Mouse (Mus musculus) hindbrain, embryonic 11.5 days (tissue): ENCODE measurements around the gene Scnn1a. TPM values are rescaled to one million over a fixed set of nuclear protein-coding genes. Genes with fewer than 3 reads are reported as not detected.
"Not testable (repeated sequence)": the region's sequence is repeated elsewhere in the genome, so short reads cannot be mapped to it uniquely, and the experiment has no call there.

ENCODE experiments used
- ATAC-seq: fragments of 200-750 bp; cut with Nextera tagmentation; 2 replicates; pipeline ENCODE4 v1.8.0; 2017; ENCODE audit warnings: mild to moderate bottlenecking, moderate TSS enrichment, moderate library complexity; ENCODE audit not compliant: low FRiP score
- DNase-seq: peaks from one replicate; pipeline ENCODE4 v3.0.0-alpha.2; 2015; ENCODE audit warnings: low spot score
- H3K27ac ChIP-seq: fragments of 300-500 bp; sonication (generic); 2 replicates; pipeline ENCODE4 v1.5.1; 2014; ENCODE audit warnings: mild to moderate bottlenecking, low read depth, low read length
- H3K27me3 ChIP-seq: fragments of 300-500 bp; sonication (generic); 2 replicates; pipeline ENCODE4 v1.6.1; 2014; ENCODE audit warnings: mild to moderate bottlenecking, low read length, moderate library complexity, mixed read lengths; ENCODE audit not compliant: control insufficient read depth, insufficient read depth
- H3K36me3 ChIP-seq: fragments of 300-500 bp; sonication (generic); 2 replicates; pipeline ENCODE4 v1.6.1; 2014; ENCODE audit warnings: mild to moderate bottlenecking, low read length, moderate library complexity, mixed read lengths; ENCODE audit not compliant: control insufficient read depth, insufficient read depth
- H3K4me1 ChIP-seq: fragments of 300-500 bp; sonication (generic); replicated peaks from 2 replicates; pipeline ENCODE4 v1.6.1; 2014; ENCODE audit warnings: low read length, mixed read lengths; ENCODE audit not compliant: control insufficient read depth, insufficient read depth
- H3K4me2 ChIP-seq: fragments of 300-500 bp; sonication (generic); replicated peaks from 2 replicates; pipeline ENCODE4 v1.6.1; 2014; ENCODE audit warnings: mild to moderate bottlenecking, low read depth, low read length
- H3K4me3 ChIP-seq: fragments of 300-500 bp; sonication (generic); 2 replicates; pipeline ENCODE4 v1.5.1; 2014; ENCODE audit warnings: low read depth, low read length
- H3K9ac ChIP-seq: fragments of 300-500 bp; sonication (generic); 2 replicates; pipeline ENCODE4 v1.6.1; 2014; ENCODE audit warnings: low read depth, low read length
- H3K9me3 ChIP-seq: fragments of 300-500 bp; sonication (generic); 2 replicates; pipeline ENCODE4 v1.6.1; 2016; ENCODE audit warnings: low read length; ENCODE audit not compliant: control insufficient read depth
- WGBS: fragments of 180-500 bp; shearing (Covaris S2); extraction: QIAGEN DNeasy Blood & Tissue Kit; methylation state at CpG from one replicate; pipeline ENCODE4 v1.1.7; 2014; 5-methylcytosine and 5-hydroxymethylcytosine counted together
- polyA plus RNA-seq: library from polyadenylated mRNA; unstranded; fragments of >200 nt; fragmentation: Nextera tagmentation; extraction: Ambion mirVana; gene quantifications from 2 replicates; pipeline ENCODE4 v1.2.1, GENCODE M21; 2014

Gene Scnn1a
- polyA plus RNA-seq, 1 experiment from 2014 or later, result 0.96 TPM

DNA sequence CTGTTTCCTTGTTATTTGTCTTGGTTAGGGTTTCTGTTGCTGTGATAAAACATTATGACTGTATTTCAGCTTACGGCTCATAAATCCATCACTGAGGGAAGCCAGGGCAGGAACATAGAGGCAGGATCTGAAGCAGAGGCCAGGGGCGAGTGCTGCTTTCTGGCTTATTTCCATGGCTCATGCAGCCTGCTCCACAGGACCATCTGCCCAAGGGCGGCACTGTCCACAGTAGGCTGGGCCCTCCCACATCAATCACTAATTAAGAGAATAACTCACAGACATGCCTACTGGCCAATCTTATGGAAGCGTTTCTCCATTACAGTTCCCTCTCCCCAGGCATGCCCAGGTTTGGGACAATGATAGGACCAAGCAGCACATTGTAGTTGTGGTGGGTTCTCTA lies 17.2 kb upstream of the Scnn1a start:
- Histone ChIP-seq H3K4me3 (no peak overlapping the region), H3K9ac (no peak overlapping the region), H3K4me1 (no peaks in the 10 kb centered on the region), H3K4me2 (no peak overlapping the region), H3K27ac (no peak overlapping the region), H3K9me3 (no peaks in the 10 kb centered on the region), H3K27me3 (no peaks in the 10 kb centered on the region), H3K36me3 (no peaks in the 10 kb centered on the region)
- DNase-seq (no peak), ATAC-seq (no peak)
- WGBS, result 81% methylated on average over 4 of the region's 4 CpGs

DNA sequence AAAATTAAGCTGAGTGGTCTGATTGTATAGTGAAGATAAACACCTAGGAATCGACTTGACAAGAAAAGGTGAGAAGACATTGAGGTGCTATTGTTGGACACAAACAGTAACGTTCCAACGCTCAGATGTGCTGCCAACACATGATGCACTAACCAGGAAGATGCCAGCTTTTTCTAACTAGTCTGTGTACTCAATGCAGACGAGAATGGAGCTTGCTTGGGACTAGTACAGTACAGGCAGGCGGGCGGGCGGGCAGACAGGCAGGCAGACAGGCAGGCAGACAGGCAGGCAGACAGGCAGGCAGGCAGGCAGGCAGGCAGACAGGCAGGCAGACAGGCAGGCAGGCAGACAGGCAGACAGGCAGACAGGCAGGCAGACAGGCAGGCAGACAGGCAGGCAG lies 16.1 kb upstream of the Scnn1a start:
- not testable (repeated sequence) for H3K4me2 ChIP-seq, H3K4me1 ChIP-seq, H3K9ac ChIP-seq, DNase-seq, H3K27ac ChIP-seq, ATAC-seq, H3K4me3 ChIP-seq, H3K9me3 ChIP-seq, H3K27me3 ChIP-seq, H3K36me3 ChIP-seq
- WGBS, result 91% methylated on average over 7 of the region's 7 CpGs

DNA sequence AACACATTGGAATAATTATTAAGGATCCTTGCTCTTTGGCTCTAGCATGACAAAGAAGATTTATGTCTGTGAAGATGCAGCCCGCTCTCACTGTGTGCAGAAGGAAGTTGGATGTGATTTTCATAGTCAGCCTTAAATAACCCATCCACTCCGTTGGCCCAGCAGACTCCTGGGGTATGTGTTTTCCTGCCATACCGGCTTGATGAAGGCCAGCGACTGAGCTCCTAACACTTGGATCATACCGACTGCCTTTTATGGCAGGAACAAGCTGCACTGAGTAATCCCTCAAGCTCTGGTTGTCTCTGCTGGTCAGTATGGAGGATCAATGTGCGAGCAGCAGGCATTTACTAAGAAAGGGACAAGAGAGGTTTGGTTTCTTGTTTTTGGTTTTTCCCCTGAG lies 15.0 kb upstream of the Scnn1a start:
- Histone ChIP-seq H3K4me2 (no peak overlapping the region), H3K27ac (no peak overlapping the region), H3K4me3 (no peak overlapping the region), H3K4me1 (no peaks in the 10 kb centered on the region), H3K9ac (no peak overlapping the region), H3K27me3 (no peaks in the 10 kb centered on the region), H3K9me3 (no peaks in the 10 kb centered on the region), H3K36me3 (no peaks in the 10 kb centered on the region)
- DNase-seq, result no peak
- 88% methylated on average over 6 of the region's 6 CpGs for WGBS
- ATAC-seq, result no peak

- DNase-seq (no peak), ATAC-seq (no peak)
- 84% methylated on average over 5 of the region's 5 CpGs for WGBS
- H3K4me1 ChIP-seq, result no peaks in the 10 kb centered on the region
- H3K4me3 ChIP-seq, result no peak overlapping the region
- no peak overlapping the region for H3K4me2 ChIP-seq
- no peaks in the 10 kb centered on the region for H3K36me3 ChIP-seq
- no peak overlapping the region for H3K9ac ChIP-seq
- no peaks in the 10 kb centered on the region for H3K9me3 ChIP-seq
- H3K27ac ChIP-seq, result no peak overlapping the region
- no peaks in the 10 kb centered on the region for H3K27me3 ChIP-seq
Observed at GRCm38 (mm10) chr6:125307091-125307490, 13.4 kb upstream of the Scnn1a start.

DNA sequence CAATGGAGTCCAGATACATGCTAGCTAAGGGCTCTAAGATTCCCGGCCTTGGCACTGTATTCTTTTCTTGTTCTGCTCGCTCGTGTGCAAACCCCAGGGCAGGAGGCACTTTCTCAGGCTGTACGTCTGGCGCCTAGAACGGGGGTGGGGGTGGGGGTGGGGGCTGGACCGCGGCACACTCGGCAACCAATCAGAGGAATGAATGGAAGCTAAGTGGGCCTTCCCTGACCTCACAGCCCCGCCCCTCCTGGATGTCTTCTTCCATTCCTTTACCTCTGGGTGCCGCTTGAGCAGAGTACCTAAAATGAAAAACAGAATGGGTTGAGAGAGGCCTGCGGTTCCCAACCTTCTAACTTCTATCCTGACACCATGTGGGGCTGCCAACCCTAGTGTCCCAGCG lies 11.5 kb upstream of the Scnn1a start:
- Histone ChIP-seq H3K36me3 (no peaks in the 10 kb centered on the region), H3K27me3 (no peaks in the 10 kb centered on the region), H3K27ac (no peak overlapping the region), H3K9me3 (no peaks in the 10 kb centered on the region), H3K4me2 (0 out of 2 replicates have a peak overlapping the region, but pooled peaks have one; percentile 19), H3K9ac (no peak overlapping the region; the same call in 1 of the 2 replicates), H3K4me3 (no peak overlapping the region), H3K4me1 (no peaks in the 10 kb centered on the region)
- WGBS, result 7% methylated on average over 13 of the region's 13 CpGs
- ATAC-seq (peak; percentile 58; the same call in 1 of the 2 replicates), DNase-seq (peak; percentile 39)

DNA sequence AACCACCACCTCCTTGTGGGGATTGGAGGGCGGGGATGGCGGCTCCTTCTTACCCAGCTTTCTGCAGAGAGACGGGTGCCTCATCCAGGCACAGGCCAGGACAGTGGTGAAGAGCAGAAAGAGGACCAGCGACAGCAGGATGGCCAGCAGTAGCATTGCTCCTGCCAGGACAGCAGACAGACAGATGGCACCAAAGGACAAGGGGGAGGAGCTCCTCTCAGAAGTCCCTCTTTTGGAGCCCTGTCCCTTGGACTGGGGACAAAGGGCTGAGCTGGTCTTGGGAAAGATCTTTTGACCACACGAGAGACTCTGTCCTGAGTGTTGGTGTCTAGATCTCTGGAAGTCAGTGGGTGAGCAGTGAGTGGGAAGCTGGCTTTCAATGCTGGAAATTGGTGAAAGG lies 11.1 kb upstream of the Scnn1a start:
- no peak overlapping the region for H3K4me3 ChIP-seq
- no peaks in the 10 kb centered on the region for H3K4me1 ChIP-seq
- H3K27me3 ChIP-seq, result no peaks in the 10 kb centered on the region
- ATAC-seq, result no peak
- H3K27ac ChIP-seq, result no peak overlapping the region
- H3K36me3 ChIP-seq, result no peaks in the 10 kb centered on the region
- H3K4me2 ChIP-seq, result no peak overlapping the region
- no peak for DNase-seq
- no peak overlapping the region for H3K9ac ChIP-seq
- 28% methylated on average over 5 of the region's 5 CpGs for WGBS
- no peaks in the 10 kb centered on the region for H3K9me3 ChIP-seq

- Histone ChIP-seq H3K9me3 (no peaks in the 10 kb centered on the region), H3K4me3 (no peak overlapping the region), H3K9ac (no peak overlapping the region), H3K27me3 (no peaks in the 10 kb centered on the region), H3K4me2 (no peak overlapping the region), H3K36me3 (no peaks in the 10 kb centered on the region), H3K4me1 (no peaks in the 10 kb centered on the region), H3K27ac (no peak overlapping the region)
- DNase-seq (no peak), ATAC-seq (no peak)
- 90% methylated on average over 9 of the region's 9 CpGs for WGBS
Observed at GRCm38 (mm10) chr6:125312171-125312570, 8.3 kb upstream of the Scnn1a start.

DNA sequence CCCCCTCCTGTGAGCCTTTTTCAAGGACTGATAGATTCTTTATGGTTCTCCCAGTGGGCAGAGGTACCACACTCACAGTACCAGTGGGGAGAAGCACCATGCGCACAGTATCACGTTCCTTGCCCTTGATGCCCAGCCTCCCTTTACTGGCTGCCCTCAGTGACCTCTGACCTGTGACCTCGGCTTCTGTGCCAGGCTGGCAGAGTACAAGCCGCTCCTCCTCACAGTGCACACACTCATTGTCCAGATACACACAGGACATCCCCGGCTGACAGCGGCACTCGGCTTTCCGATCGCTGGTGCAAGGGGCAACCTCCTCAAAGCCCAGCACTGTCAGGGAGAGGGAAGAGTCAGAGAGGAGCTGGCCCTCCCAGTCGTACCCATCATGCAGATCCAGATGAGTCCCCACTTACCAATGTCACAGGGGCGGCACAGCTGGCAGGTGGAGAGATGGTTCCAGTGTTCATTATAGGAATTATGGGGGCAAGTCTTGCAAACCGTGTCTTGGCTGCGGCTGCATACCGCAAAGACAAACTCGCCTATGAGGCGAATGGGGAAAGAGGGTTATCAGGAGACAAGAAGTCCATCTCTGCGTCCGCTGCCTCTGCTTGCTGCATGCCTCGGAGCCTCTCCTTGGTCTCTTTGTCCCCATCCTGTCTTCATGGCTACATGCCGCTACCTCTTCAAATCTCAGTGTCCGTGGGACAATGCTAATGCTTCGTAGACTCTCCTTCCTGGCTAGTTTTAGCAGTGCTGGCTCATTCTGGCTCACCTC lies 7.7 kb upstream of the Scnn1a start:
- H3K4me2 ChIP-seq, result peak overlapping the region; percentile 76
- no peaks in the 10 kb centered on the region for H3K4me1 ChIP-seq
- no peaks in the 10 kb centered on the region for H3K27me3 ChIP-seq
- H3K9ac ChIP-seq, result peak overlapping the region; percentile 75
- DNase-seq (peak; percentile 19), ATAC-seq (no peak)
- H3K9me3 ChIP-seq, result no peaks in the 10 kb centered on the region
- no peak overlapping the region for H3K27ac ChIP-seq
- 63% methylated on average over 22 of the region's 22 CpGs for WGBS
- peak overlapping the region; percentile 33 for H3K4me3 ChIP-seq
- no peaks in the 10 kb centered on the region for H3K36me3 ChIP-seq

DNA sequence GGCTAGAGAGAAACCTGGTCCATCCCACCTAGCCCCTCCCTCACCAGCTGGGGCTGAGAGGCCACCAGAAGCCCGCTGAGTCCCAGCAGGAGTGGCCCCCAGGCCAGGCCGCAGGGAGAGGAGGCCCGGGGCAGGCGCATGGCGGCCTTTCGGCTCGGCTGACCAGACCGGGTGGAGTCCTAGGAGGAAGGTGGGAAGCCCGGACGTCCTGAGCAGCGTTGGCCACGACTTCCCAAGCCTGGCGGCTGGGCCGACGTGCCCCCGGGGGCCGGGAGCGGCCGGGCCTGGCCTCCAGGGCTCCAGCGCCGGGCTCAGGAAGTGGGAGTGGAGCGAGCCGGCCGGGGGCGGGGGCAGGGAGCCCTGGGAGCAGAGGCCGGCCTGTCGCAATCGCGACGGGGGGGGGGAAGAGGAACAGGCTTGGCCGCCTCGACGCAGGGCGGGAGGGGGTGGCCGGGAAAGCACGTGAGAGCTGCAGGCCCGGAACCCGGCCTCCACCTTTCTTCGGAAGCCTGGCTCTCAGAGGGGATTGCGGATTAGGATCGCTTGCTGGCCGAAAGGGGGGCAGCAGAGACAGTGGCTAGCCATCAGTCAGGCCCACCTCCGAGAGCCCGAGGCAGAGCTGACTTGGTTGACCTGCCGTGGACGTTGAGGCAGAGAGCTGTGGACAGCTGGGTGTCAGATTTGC lies 6.8 kb upstream of the Scnn1a start, which contains the start of gene Ltbr:
Gene Ltbr, minus strand, starts transcription at position 340 of the 685 bp plus-strand sequence.
- under 1% methylated on average over 37 of the region's 46 CpGs for WGBS

More for the DNA sequence above, 6.8 kb upstream of the Scnn1a start, which contains the start of gene Ltbr:
- H3K9ac ChIP-seq, result peak within 1 kb of the TSS; percentile 75
- peak; percentile 72 for DNase-seq
- peak; percentile 75 for ATAC-seq
- H3K27ac ChIP-seq, result peak within 1 kb of the TSS; percentile 24; the same call in 1 of the 2 replicates
- H3K27me3 ChIP-seq, result no peaks in the 10 kb centered on the region
- H3K4me2 ChIP-seq, result peak within 1 kb of the TSS; percentile 76
- no peaks in the 10 kb centered on the region for H3K9me3 ChIP-seq
- no peaks in the 10 kb centered on the region for H3K36me3 ChIP-seq
- peak within 1 kb of the TSS; percentile 33 for H3K4me3 ChIP-seq
- no peaks in the 10 kb centered on the region for H3K4me1 ChIP-seq
